Mouse (Mus musculus): Measurements from ENCODE around the gene Ap1s1.

Gene Ap1s1

DNA sequence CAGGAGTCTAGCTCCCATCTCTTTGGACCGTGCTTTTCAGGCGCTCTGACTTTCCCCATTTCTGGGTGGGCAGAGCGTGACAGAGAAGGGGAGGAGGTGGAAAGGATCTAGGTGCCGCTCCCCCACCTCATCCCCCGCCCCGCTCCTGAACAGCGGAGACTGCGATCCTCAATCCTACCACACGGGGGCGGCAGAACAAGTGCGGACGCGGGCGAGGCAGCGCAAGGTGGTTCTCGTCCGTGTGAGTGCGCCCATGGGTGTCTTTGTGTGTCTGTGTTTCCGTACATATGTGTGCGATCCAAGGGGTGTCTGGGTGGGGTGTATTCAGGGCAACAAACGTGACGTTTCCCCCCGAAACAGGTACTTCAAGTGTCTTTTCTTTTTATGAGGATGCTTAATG, 20.8 kb downstream of the Ap1s1 start:
- in situ Hi-C loops (cut with MboI, MseI) = no loop called here

DNA sequence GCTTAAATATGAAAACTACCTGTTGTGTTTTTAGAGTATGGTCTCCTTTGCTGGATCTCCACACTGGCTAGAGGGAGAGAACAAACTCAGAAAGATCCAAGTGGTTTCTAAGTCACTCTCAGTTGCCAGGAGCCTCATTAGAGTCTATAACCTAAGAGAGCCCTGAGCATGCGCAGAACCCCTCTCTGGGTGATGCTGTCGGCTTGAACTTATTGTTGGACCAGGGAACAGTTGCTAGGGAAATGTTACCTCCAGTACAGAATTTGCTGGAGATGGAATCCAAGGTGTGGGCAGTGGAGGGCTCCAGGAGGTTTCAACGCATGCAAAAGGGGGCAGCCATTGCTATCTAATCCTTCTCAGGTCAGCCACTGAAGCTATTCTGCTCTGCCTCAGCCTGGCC, 21.6 kb downstream of the Ap1s1 start:
- in situ Hi-C loops (cut with MboI, MseI) = no loop called here

DNA sequence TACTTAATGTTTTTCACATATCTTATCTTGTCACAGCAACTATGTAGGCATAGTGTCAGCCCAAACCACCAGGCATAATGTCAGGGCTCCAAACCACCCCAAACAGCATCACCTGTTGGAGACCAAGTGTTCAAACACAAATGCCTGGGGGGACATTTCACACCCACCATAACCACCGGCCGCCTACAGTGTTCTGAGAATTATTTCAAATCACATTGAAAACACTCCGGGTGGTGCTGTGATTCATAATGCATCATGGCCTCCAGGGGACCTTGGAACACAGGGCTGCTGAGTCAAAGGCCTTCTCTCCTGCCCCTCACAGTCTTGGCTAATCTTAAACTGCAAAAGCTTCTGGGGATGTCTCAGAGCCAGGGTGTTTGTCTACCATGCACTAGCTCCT, 30.0 kb downstream of the Ap1s1 start:
- in situ Hi-C loops (cut with MboI, MseI) = loop anchor here (5.0 kb wide), 1 partner anchor 86 kb away; no protein-coding TSS in a partner anchor

DNA sequence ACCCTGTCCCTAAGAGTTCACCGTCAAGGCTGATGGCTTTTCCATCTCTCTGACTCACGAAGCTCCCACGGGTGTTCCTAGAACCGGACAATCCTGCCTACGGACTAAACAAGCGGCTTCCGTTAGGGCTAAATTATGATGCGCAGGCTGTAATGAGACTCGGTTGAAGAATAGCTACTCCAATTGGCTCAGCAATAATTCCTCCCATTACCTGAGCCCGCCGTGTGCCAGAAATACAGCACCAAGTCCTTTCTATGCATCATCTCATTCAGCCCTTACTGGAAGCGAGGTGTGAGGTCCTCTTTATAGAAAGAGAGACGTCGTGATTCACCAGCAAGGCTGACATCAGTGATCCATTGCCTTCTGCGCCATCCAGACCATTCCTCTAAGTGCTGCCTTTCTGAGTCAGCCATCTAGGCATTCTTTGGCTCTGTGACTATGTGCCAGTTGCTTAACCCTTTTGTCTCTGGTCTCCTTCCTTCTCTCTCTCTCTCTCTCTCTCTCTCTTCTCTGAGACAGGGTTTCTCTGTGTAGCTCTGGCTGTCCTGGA, 33.5 kb downstream of the Ap1s1 start:
- in situ Hi-C loops (cut with MboI, MseI) = no loop called here

DNA sequence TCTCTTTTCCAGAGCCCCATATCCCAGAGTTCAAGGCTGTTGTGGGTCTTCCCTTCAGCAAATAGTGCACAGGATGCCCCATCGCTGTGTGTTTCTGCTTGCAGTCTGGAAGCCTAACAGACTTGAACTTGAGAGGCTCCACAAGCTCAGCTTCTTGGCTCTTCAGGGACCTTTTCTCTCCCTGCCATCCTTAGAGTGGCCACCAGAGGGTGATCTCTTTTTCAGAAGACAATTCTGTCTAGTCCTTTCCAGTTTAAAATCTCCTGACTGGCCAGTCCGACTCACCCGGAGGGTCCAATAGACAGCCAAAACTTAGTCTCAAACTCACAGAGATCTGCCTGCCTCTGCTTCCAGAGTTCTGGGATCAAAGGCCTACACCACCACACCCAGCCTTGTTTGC, 35.9 kb downstream of the Ap1s1 start:
- in situ Hi-C loops (cut with MboI, MseI) = no loop called here

DNA sequence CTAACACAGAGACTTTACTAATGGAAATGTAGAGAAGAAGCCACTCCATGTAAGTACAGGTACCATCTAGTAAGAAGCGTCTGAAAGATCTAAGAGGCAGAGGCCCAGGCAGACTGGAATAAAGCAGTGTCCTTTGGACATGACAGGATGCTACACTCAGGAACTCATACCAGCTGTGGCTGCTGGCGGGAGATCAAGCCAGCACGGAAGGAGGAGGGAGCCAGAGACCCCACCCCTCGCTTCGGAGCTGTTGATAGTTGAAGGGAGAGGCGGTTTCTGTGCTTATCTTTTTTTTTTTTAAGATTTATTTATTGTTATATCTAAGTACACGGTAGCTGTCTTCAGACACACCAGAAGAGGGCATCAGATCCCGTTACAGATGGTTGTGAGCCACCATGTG, 38.7 kb downstream of the Ap1s1 start:
- in situ Hi-C loops (cut with MboI, MseI) = no loop called here

DNA sequence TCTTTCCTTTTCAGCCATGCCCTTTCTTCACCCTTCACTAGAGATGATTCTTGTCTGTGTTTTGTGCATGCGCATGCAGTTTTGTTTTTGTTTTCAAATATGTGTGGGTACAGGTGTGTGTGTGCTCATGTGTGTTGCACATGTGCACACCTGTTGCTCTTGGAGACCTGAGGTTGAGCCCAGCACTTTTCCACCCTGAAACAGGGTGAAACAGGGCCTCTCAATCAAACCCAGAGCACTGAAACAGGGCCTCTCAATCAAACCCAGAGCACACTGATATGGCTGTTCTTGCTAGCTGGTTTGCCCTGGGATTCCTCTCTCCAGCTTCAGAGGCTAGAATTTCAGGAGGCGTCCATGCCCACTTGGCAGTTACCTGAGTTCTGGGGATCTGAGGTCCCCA, 45.3 kb downstream of the Ap1s1 start:
- in situ Hi-C loops (cut with MboI, MseI) = no loop called here

DNA sequence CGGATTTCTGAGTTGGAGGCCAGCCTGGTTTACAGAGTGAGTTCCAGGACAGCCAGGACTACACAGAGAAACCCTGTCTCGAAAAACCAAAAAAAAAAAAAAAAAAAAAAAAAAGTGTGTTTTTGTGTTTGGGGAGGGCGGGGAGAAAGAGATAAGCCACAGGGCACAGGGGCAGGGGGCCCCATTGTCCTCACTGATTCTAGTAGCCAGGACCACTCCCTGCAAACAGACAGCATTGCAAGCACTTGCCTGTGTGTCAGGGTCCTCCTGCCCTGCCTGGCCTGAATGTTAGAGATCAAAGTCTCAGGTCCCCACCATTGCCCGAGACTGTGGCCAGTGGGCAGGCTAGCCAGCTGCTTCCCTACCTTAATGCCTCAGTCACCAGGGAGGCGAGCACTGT, 46.5 kb downstream of the Ap1s1 start:
- in situ Hi-C loops (cut with MboI, MseI) = no loop called here

DNA sequence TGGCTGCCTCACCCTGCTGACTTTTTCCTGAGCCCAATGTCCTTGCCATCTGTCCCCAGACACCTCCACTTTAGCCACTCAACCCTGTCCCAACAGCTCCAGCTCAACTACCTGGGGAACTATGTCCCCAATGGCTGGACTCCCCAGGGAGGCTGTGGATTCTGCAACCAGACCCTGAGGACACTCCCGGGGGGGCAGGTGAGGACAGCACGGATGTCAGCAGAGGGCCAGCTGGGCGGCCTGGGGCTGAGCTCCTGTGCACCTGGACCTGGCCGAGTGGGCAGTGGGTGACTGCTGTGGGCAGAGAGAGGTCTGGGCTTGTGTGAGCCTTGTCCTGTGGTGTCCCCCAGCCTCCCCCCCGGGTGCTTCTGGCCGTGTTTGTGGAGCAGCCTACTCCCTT, 56.1 kb downstream of the Ap1s1 start:
- in situ Hi-C loops (cut with MboI, MseI) = no loop called here

DNA sequence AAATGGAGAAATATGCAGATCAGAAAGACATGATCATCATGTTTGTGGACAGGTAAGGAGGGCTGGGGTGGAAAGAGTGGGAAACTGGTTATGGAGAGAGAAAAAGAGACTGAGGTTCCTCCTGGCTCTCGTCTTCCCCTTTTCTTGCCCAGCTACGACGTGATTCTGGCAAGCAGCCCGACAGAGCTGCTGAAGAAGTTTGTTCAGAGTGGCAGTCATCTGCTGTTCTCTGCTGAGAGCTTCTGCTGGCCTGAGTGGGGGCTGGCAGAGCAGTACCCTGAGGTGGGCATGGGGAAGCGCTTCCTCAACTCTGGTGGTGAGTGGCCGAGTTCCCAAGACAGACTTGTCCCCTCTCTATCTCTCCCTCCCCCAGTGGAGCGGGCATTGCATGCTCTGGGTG, 57.5 kb downstream of the Ap1s1 start:
- in situ Hi-C loops (cut with MboI, MseI) = no loop called here

DNA sequence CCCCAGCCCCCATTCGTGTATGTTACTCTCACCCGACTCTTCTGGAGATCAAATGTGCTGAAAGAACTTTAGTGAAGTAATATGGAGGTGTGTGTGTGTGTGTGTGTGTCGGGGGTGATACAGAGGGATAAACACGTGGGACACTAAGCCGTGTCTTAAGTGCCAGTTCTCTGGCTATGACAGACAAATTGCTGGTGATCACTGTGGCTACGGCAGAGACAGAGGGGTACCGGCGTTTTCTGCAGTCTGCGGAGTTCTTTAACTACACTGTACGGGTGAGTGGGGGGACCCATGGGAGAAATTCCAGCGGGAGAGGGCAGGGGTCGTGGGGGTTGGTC, 58.0 kb downstream of the Ap1s1 start, which contains the start of gene Znhit1:
TSS of gene Znhit1 (minus strand) at position 88 of the 338 bp plus-strand sequence.
- in situ Hi-C loops (cut with MboI, MseI) = no loop called here

DNA sequence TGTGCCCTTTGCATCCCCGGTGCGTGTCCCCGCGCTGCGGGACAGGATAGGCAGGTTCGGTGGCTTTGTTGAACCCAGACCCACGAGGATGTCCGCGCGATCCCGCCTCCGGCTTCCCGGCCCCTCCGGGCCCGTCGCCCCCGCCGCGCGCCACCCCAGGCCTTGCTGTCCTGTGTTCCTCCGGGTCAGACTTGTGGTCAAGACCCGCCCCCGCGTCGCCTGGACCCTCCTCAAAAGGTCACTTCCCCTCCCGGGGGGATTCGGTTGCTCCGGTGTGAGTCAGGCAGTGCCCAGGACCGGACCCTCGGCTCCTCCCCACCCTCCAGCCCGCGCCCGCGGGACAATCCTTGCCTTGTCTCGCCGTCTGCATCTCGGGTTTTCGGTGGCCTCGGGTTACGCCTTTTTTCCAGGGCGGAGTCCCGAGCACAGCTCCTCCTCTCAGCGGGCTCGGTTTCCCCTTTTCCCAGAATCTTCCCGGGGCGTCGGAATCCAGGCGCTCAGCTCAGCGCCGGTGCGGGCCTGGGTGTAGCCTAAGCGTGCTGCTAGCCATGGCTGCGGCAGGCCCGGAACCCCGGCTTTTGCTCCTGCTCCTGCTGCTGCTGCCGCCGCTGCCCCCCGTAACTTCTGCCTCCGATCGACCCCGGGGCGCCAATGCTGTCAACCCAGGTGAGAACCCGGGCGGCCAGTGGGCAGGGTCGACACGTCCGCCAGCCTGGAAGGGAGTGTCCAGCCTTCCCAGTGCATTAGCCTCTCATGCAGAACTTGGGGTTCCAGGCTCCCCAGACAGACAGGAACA, 58.6 kb downstream of the Ap1s1 start:
- in situ Hi-C loops (cut with MboI, MseI) = no loop called here

DNA sequence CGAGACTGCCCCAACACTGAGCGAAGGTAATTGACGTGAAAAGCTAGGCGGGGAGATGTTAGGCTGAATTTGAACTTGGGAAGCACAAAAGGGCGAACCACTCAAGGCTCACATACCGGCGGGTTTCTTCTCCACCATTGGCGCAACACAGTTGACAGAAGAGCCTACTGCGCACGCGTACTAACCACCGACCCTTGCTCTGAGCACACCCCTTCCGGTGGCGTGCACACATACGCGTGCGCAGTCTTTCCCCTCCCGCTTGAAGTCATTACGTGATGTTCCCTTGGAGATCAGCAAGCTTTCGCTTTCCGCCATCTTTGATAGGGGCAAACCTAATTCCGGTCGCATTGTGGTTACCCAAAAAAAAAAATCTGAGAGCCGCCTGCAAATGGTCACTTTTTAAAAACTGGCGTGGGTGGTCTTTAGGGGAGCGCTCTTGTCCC, 59.2 kb downstream of the Ap1s1 start, which contains the start of gene Plod3:
TSS of gene Plod3 (plus strand) at position 325 of the 443 bp plus-strand sequence.
- in situ Hi-C loops (cut with MboI, MseI) = no loop called here

Data from T-helper 1 cell (primary cell).